Mouse (Mus musculus) stomach, postnatal 0 days (tissue): Measurements from ENCODE around the gene Rnf41. TPM values are rescaled to one million over a fixed set of nuclear protein-coding genes. Genes with fewer than 3 reads are reported as not detected.
A peak's percentile ranks its signal among the peaks of the same experiment; 100 is the strongest.

ENCODE experiments used
- ATAC-seq: fragments of 200-750 bp; cut with Nextera tagmentation; 2 replicates; pipeline ENCODE4 v1.8.0; 2017; ENCODE audit not compliant: low FRiP score, low TSS enrichment
- DNase-seq: peaks from one replicate; pipeline ENCODE4 v3.0.0-alpha.2; 2016; ENCODE audit warnings: low spot score
- H3K27ac ChIP-seq: fragments of 300-500 bp; sonication (generic); replicated peaks from 2 replicates; pipeline ENCODE4 v1.5.1; 2014; ENCODE audit warnings: mild to moderate bottlenecking, control low read depth
- H3K27me3 ChIP-seq: fragments of 300-500 bp; sonication (generic); 2 replicates; pipeline ENCODE4 v1.6.1; 2014; ENCODE audit warnings: low read length; ENCODE audit not compliant: control insufficient read depth, insufficient read depth
- H3K36me3 ChIP-seq: fragments of 300-500 bp; sonication (generic); 2 replicates; pipeline ENCODE4 v1.6.1; 2014; ENCODE audit warnings: low read length, mixed read lengths; ENCODE audit not compliant: control insufficient read depth, insufficient read depth
- H3K4me1 ChIP-seq: fragments of 300-500 bp; sonication (generic); replicated peaks from 2 replicates; pipeline ENCODE4 v1.6.1; 2014; ENCODE audit warnings: antibody characterized with exemption; ENCODE audit not compliant: control insufficient read depth, insufficient read depth
- H3K4me2 ChIP-seq: fragments of 300-500 bp; sonication (generic); replicated peaks from 2 replicates; pipeline ENCODE4 v1.6.1; 2014; ENCODE audit warnings: low read depth, mild to moderate bottlenecking, control low read depth, moderate library complexity
- H3K4me3 ChIP-seq: fragments of 300-500 bp; sonication (generic); 2 replicates; pipeline ENCODE4 v1.5.1; 2014; ENCODE audit warnings: low read depth, low read length, control low read depth
- H3K9ac ChIP-seq: fragments of 300-500 bp; sonication (generic); 2 replicates; pipeline ENCODE4 v1.6.1; 2014; ENCODE audit warnings: mild to moderate bottlenecking, low read length, control low read depth, mixed read lengths
- H3K9me3 ChIP-seq: fragments of 300-500 bp; sonication (generic); 2 replicates; pipeline ENCODE4 v1.6.1; 2016; ENCODE audit warnings: low read length; ENCODE audit not compliant: control insufficient read depth
- CTCF ChIP-seq: IDR thresholded peaks from 2 replicates; pipeline ENCODE4 v1.5.1; 2016; ENCODE audit warnings: antibody characterized with exemption, low read depth, mild to moderate bottlenecking, moderate library complexity
- EP300 ChIP-seq: optimal IDR thresholded peaks from 2 replicates; pipeline ENCODE3; 2016; ENCODE audit warnings: antibody characterized with exemption
- WGBS: fragments of 180-500 bp; shearing (Covaris S2); extraction: QIAGEN DNeasy Blood & Tissue Kit; methylation state at CpG from one replicate; pipeline ENCODE4 v1.1.7; 2014; 5-methylcytosine and 5-hydroxymethylcytosine counted together
- polyA plus RNA-seq: library from polyadenylated mRNA; unstranded; fragments of >200 nt; fragmentation: Nextera tagmentation; extraction: Ambion mirVana; gene quantifications from 2 replicates; pipeline ENCODE4 v1.2.1, GENCODE M21; 2015

Rnf41 gene
- polyA plus RNA-seq, 1 experiment from 2014 or later, result 18.9 TPM

GRCm38 (mm10) chr10:128389570-128389969 is 21.9 kb upstream of the Rnf41 start:
- Histone ChIP-seq H3K9ac (no peak overlapping the region), H3K4me2 (no peak overlapping the region), H3K27me3 (no peaks in the 10 kb centered on the region), H3K4me1 (no peaks in the 10 kb centered on the region), H3K27ac (no peak overlapping the region), H3K36me3 (peaks cover 60% of the 10 kb centered on the region), H3K4me3 (no peak overlapping the region), H3K9me3 (no peaks in the 10 kb centered on the region)
- ATAC-seq, result no peak
- DNase-seq, result no peak
- WGBS, result 72% methylated on average over 6 of the region's 6 CpGs
- TF ChIP-seq CTCF, result no peak
- no peak for TF ChIP-seq EP300

- H3K4me3 ChIP-seq, result no peak overlapping the region
- H3K4me1 ChIP-seq, result no peaks in the 10 kb centered on the region
- TF ChIP-seq CTCF, result no peak
- no peak for TF ChIP-seq EP300
- H3K27ac ChIP-seq, result no peak overlapping the region
- peaks cover 54% of the 10 kb centered on the region for H3K36me3 ChIP-seq
- no peaks in the 10 kb centered on the region for H3K27me3 ChIP-seq
- no peaks in the 10 kb centered on the region for H3K9me3 ChIP-seq
- 86% methylated on average over 12 of the region's 12 CpGs for WGBS
- H3K9ac ChIP-seq, result no peak overlapping the region
- DNase-seq (no peak), ATAC-seq (no peak)
- H3K4me2 ChIP-seq, result no peak overlapping the region
Observed at GRCm38 (mm10) chr10:128390366-128390765, 21.1 kb upstream of the Rnf41 start.

- ATAC-seq, result no peak
- no peaks in the 10 kb centered on the region for H3K4me1 ChIP-seq
- WGBS, result 79% methylated on average over 6 of the region's 6 CpGs
Observed at GRCm38 (mm10) chr10:128391850-128392249, 19.6 kb upstream of the Rnf41 start.

GRCm38 (mm10) chr10:128396017-128396673 is 15.3 kb upstream of the Rnf41 start:
- no peak overlapping the region for H3K4me2 ChIP-seq
- no peak overlapping the region for H3K27ac ChIP-seq
- 52% methylated on average over 11 of the region's 11 CpGs for WGBS
- ATAC-seq (no peak), DNase-seq (no peak)
- no peaks in the 10 kb centered on the region for H3K27me3 ChIP-seq
- H3K36me3 ChIP-seq, result peaks cover 8% of the 10 kb centered on the region; the same call in 1 of the 2 replicates
- TF ChIP-seq EP300 (no peak), CTCF (no peak)
- H3K9me3 ChIP-seq, result no peaks in the 10 kb centered on the region
- H3K4me3 ChIP-seq, result no peak overlapping the region
- no peak overlapping the region; the same call in 1 of the 2 replicates for H3K9ac ChIP-seq
- no peaks in the 10 kb centered on the region for H3K4me1 ChIP-seq

More at GRCm38 (mm10) chr10:128391850-128392249, 19.6 kb upstream of the Rnf41 start:
- Histone ChIP-seq H3K4me3 (no peak overlapping the region), H3K9me3 (no peaks in the 10 kb centered on the region), H3K36me3 (peaks cover 44% of the 10 kb centered on the region), H3K27me3 (no peaks in the 10 kb centered on the region), H3K4me2 (no peak overlapping the region), H3K9ac (no peak overlapping the region), H3K27ac (no peak overlapping the region)
- TF ChIP-seq CTCF (no peak), EP300 (no peak)
- no peak for DNase-seq

- 61% methylated on average over 10 of the region's 10 CpGs for WGBS
- H3K4me2 ChIP-seq, result no peak overlapping the region
Observed at GRCm38 (mm10) chr10:128396716-128397264, 14.7 kb upstream of the Rnf41 start.

GRCm38 (mm10) chr10:128397466-128397865 is 14.0 kb upstream of the Rnf41 start:
- no peaks in the 10 kb centered on the region for H3K4me1 ChIP-seq

More at GRCm38 (mm10) chr10:128396716-128397264, 14.7 kb upstream of the Rnf41 start:
- Histone ChIP-seq H3K4me1 (no peaks in the 10 kb centered on the region), H3K4me3 (no peak overlapping the region), H3K9ac (0 out of 2 replicates have a peak overlapping the region, but pooled peaks have one; percentile 18), H3K9me3 (no peaks in the 10 kb centered on the region), H3K27ac (no peak overlapping the region), H3K27me3 (no peaks in the 10 kb centered on the region), H3K36me3 (peaks cover 7% of the 10 kb centered on the region; the same call in 1 of the 2 replicates)
- ATAC-seq (no peak), DNase-seq (no peak)
- TF ChIP-seq CTCF (no peak), EP300 (no peak)

More at GRCm38 (mm10) chr10:128397466-128397865, 14.0 kb upstream of the Rnf41 start:
- ATAC-seq, result 0 out of 2 replicates have a peak, but pooled peaks have one; percentile 20
- H3K9me3 ChIP-seq, result no peaks in the 10 kb centered on the region
- TF ChIP-seq EP300, result no peak
- no peak for TF ChIP-seq CTCF
- H3K27me3 ChIP-seq, result no peaks in the 10 kb centered on the region
- peak; percentile 53 for DNase-seq
- no peak overlapping the region for H3K4me2 ChIP-seq
- 0 out of 2 replicates have a peak, but pooled peaks cover 3% of the 10 kb centered on the region for H3K36me3 ChIP-seq
- 68% methylated on average over 6 of the region's 7 CpGs for WGBS
- no peak overlapping the region for H3K4me3 ChIP-seq
- no peak overlapping the region for H3K9ac ChIP-seq
- no peak overlapping the region for H3K27ac ChIP-seq
